Mouse (Mus musculus): ENCODE measurements around the gene Ipo8.

GRCm38 (mm10) chr6:148724453-148724852 is 106.8 kb downstream of the Ipo8 start:
- TF ChIP-seq POLR2A (IDR thresholded peaks at IDR 0.05; ENCODE audit: control insufficient read depth, extremely low read depth, insufficient read depth, low read length, poor library complexity): no peak
- TF ChIP-seq CTCF (IDR thresholded peaks at IDR 0.05; ENCODE audit: borderline replicate concordance, control insufficient read depth, extremely low read depth, insufficient read depth, low read length, poor library complexity): no peak

All from thymus, adult 2 months (tissue).